Mouse (Mus musculus): ENCODE data around the gene Slc9a2.
"Not testable (repeated sequence)": the region's sequence is repeated elsewhere in the genome, so short reads cannot be mapped to it uniquely, and the experiment has no call there.

Gene Slc9a2

GRCm38 (mm10) chr1:40680067-40680867, at the start of gene Slc9a2:
Slc9a2 (plus strand) TSS chr1:40680574.
- DNase-seq, result peak in 1 of 2 experiments; percentile 4

DNA sequence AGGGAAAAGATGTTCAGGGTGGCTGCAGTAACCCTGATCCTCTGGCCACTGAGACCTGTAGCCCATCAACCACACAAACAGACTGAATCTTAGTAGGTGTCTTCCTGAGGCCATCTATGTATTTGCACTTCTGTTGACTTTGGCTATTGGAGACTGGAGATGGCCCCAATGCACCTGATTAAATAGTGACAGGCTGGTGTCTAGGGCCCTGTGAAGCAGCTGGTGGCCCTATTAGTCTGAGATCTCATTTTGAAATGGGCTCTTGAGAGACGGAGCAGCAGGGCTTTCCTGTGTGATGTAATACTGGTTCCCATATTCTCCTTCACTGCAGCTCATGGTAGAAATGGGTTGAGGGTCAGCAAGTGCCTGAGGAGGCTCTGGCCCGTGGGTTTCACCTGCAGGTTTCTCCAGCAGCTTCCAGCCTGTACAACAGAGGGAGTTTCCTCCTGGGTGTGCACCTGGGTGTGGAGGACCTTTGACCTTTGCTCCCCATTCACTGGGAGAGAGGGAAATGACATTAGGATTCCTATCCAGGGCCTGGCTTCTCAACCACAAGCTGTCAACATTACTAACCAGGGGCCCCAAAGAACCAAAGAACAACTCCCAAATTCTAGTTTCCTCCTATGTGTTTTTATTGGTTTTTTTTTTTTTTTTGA, 47.8 kb upstream of the Slc9a2 start:
- no peak for DNase-seq

DNA sequence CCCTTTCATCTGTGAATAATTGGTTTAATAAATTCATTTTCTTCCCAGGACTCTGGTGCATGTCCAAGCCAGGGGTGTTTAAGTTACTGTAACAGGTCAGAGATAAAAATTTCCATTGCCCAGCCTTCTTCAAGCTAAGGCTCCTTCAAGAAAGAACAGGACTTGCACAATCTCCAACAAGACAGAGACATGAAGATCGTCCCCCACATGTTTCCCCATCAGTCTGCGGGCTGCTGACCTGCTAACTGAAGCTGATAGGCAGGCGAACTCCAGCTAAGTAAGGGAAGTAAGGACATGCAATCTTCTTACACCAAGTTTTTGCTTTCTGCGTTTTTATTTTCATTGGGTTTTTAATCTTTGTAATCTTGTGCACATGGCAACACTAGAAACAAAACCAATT, 45.8 kb upstream of the Slc9a2 start:
- no peak for DNase-seq

DNA sequence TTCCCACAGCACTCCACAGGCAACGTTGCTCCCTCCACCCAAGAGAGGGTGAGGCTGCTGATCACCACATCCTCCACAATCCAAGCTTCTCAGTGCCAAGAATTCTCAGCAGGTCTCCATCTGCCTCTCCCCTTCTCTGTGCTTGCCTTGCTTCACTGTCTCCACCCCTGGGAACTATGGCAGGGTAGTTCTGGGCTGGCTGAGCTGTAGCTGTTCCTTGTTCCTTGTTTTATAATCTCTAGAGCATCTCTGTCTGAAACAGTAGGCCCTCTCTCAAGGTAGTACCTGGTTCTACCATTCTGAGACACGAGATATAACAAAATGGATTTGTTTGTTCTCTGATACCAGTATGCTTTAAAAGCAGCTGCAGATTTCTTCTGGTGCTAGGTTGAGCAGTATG, 32.1 kb upstream of the Slc9a2 start:
- no peak for DNase-seq

- no peak for DNase-seq
Observed at GRCm38 (mm10) chr1:40650803-40651497, 29.4 kb upstream of the Slc9a2 start.

DNA sequence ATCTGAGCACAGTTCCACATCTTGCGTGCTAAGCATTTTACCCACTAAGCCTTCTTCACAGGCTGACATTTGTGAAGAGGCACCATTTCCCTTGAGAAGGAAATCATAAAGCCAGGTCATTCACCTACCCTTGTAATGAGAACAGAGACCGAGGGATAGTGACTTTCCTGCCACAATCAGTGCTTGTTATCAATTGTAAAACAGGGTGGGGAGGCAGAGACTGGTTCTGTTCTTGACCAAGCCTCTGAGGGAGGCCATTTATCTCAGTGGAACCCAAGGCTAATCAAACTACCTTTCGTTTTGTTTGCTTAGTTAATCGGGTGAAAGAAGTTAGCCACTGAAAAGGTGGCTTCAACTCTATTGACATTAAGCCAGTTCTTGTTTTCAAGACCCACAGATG, 23.3 kb upstream of the Slc9a2 start:
- no peak for DNase-seq

GRCm38 (mm10) chr1:40657978-40658496, 22.3 kb upstream of the Slc9a2 start:
- DNase-seq, result peak; percentile 12 to 46

GRCm38 (mm10) chr1:40659017-40659416, 21.4 kb upstream of the Slc9a2 start:
- DNase-seq, result no peak

DNA sequence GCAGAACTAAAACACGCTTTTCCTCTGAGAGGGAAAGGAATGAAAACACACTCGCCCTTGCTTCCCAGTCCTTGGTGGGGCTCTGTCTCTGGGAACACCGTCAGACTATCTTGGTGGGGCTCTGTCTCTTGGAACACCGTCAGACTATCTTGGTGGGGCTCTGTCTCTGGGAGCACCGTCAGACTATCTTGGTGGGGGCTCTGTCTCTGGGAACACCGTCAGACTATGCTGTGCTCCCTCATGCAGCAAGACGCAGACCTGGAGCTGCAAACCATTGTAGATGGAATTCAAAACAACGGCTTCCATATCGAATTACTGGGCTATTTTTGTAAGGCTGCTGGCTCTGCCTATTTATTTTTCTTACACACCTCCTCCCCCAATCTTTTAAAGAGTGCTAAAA, 20.9 kb upstream of the Slc9a2 start:
- no peak for DNase-seq

GRCm38 (mm10) chr1:40660838-40661237, 19.5 kb upstream of the Slc9a2 start:
- no peak for DNase-seq

DNA sequence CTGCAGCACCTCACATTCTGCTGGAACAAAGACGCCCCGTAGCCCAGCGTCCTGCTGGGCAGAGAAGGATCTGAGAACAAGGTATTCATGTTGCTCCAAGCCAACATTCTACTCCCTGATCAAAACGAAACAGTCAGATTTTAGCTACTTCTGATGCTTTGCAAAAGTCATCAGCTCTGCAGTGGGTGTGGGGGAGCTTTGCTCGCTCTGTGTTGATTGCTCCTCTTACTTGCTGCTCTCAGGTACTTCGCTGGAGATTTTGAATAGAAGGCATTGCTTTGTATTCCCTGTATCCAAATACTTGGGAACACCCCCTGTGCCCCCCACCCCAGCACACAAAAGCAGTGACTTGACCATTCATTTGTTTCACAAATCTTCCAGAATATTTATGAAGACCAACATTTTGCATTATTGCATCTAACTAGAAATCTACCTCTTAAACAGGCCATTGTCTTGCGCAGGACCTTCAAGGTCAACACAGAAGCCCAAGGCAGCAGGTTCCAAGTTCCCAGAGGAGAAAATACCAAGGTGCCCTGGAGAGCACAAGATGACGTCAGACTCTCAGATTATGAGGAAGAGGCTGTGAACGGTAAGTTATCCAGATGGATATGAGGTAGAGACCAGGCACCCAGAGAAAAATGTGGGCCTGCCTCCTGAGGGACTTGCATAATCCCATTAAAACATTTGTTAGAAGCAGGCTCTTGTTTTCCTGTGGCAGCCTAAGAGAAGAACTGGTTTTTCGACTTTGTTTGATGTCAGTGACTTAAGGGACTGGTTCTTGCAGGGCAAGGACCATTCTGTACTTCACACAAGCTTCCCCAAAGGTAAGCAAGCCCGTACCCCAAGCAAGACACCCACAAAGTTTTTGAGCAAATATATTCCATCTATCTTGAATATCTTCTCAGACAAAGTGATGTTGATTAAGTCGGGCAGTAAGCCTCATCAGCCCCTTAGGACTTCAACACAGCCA, 14.7 kb upstream of the Slc9a2 start:
- DNase-seq, result no peak

- not testable (repeated sequence) for DNase-seq
Observed at GRCm38 (mm10) chr1:40667442-40667841, 12.9 kb upstream of the Slc9a2 start.

- no peak for DNase-seq
Observed at GRCm38 (mm10) chr1:40670025-40670424, 10.3 kb upstream of the Slc9a2 start.

DNA sequence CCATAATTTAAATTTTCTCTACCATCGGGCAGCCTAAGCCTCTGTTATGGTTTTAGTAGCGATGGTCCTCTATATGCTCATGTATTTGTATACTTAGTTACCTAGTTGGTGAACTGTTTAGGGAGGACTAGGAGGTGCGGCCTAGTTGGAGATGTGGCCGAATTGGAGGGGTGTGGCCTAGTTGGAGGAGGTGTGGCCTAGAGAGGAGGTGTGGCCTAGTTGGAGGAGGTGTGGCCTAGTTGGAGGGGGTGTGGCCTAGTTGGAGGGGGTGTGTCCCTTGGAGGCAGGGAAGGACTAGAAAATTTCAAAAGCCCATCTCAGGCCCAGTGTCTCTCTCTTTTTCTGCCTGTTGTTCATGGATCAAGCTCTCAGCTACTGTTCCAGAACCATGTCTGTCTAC, 8.9 kb upstream of the Slc9a2 start:
- no peak for DNase-seq

- DNase-seq, result no peak
Observed at GRCm38 (mm10) chr1:40677306-40677705, 3.1 kb upstream of the Slc9a2 start.

DNA sequence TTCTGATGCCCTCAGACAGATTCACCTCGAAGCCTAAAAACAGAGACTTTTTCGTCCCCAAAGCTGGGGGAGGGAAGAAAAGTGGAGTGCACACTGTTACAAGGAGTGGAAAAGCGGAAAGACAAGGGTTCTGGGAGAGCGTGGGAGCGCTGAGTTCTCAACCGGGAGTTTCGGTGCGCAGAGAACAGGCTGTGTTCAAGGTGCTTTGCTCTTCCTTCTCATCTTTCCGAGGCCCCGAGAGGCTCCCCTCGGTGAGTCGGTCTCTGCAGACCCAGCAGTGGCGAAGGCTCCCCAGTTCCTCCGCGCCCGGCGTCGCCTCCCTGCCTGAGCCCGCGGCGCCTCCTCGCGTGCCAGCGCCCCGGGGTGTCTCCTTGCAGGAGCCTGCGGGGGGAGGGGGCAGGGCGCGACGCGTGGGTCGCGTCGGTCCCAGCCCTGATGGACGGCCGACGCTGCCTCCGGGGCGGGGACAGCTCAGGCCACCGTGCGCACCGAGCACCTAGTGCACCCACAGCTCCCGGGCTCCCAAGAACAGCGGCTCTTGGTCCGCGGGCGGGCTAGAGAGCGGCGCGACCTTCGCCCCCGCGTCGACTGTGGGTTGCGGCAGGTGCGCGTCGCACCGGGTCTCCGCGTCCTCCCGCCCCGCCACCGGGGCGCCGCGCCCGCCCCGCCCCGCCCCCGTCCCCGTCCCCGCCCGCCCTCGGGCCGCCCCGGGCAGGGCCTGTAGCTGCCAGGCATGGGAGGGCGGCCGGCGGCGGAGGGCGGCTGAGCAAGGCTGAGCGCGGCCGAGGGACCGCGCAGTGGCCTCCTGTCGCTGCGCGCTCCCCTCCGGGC, 709 bp downstream of the Slc9a2 start:
- peak; percentile 32 to 52 for DNase-seq

GRCm38 (mm10) chr1:40681699-40682510, 1.5 kb downstream of the Slc9a2 start:
- DNase-seq, result peak in 1 of 2 experiments; percentile 27

DNA sequence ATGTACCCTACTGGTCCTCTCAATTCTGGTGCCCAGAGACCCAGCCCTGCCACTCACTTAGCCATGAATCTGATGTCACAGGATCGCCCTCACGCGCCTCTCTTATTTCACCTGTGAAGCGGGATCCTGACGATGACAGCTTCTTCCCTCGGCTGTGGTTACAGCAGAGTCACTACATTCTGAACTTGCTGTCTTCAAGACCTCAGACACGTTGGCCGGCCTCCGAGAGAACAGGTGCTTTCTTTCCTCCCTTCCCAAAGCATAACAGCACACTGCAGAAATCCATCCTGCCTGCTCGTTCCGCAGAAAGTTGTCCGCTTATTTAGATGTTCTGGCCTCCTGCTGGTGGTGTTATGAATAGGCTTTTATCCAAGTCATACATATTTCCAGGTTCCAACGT, 13.9 kb downstream of the Slc9a2 start:
- no peak for DNase-seq

- DNase-seq, result no peak
Observed at GRCm38 (mm10) chr1:40696436-40696835, 16.1 kb downstream of the Slc9a2 start.

DNA sequence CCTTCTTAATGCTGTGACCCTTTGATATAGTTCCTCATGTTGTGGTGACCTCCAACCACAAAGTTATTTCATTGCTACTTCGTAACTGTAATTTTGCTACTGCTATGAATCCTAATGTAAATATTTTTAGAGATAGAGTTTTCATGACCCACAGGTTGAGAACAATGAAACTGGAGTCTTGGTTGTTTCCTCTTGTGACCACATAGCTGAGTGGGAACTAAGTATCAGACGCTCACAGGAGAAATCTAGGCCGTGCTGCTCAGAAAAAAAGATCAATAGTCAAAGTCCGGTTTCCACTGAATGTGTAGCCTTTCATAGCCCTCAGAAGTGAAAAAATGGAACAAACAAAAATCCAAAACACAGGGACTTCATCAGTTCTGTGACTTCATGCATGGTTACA, 24.7 kb downstream of the Slc9a2 start:
- DNase-seq, result no peak
